Mouse (Mus musculus): ENCODE results near the gene Olfr1216. TPM values are rescaled to one million over a fixed set of nuclear protein-coding genes. Genes with fewer than 3 reads are reported as not detected.

The Olfr1216 gene
- not detected in 2 replicates for polyA plus RNA-seq (2012; rRNA removed)

GRCm38 (mm10) chr2:89018240-89018639, at the start of gene Olfr1216:
TSS of gene Olfr1216 (minus strand) at chr2:89018340.

GRCm38 (mm10) chr2:89061087-89061486, 42.9 kb upstream of the Olfr1216 start, which contains the start of gene Olfr1218:
TSS of gene Olfr1218 (minus strand) at chr2:89061187.

GRCm38 (mm10) chr2:89031965-89032364, 13.8 kb upstream of the Olfr1216 start, which contains the start of gene Olfr1217:
TSS of gene Olfr1217 (minus strand) at chr2:89032065.

GRCm38 (mm10) chr2:89006873-89007272, 11.3 kb downstream of the Olfr1216 start, which contains the start of gene Olfr1215:
TSS of gene Olfr1215 (minus strand) at chr2:89006973.

GRCm38 (mm10) chr2:88992553-88992952, 25.6 kb downstream of the Olfr1216 start, which contains the start of gene Olfr1214:
TSS of gene Olfr1214 (minus strand) at chr2:88992653.

GRCm38 (mm10) chr2:88980181-88980580, 38.0 kb downstream of the Olfr1216 start, which contains the start of gene Gm13762:
TSS of gene Gm13762 (minus strand) at chr2:88980281.

Other genes with a start within 250 kb of the Olfr1216 start
- not detected in 2 replicates for gene Olfr1200, start 247.9 kb downstream of the Olfr1216 start, polyA plus RNA-seq (2012; rRNA removed)
- not detected in 2 replicates for gene Olfr1201, start 225.3 kb downstream of the Olfr1216 start, polyA plus RNA-seq (2012; rRNA removed)
- not detected in 2 replicates for gene Olfr1202, start 203.8 kb downstream of the Olfr1216 start, polyA plus RNA-seq (2012; rRNA removed)
- not detected in 2 replicates for gene Olfr1205, start 188.6 kb downstream of the Olfr1216 start, polyA plus RNA-seq (2012; rRNA removed)
- not detected in 2 replicates for gene Olfr1204, start 169.0 kb downstream of the Olfr1216 start, polyA plus RNA-seq (2012; rRNA removed)
- not detected in 2 replicates for gene Olfr1206, start 155.1 kb downstream of the Olfr1216 start, polyA plus RNA-seq (2012; rRNA removed)
- gene Olfr1208, start 116.0 kb downstream of the Olfr1216 start, polyA plus RNA-seq (2012; rRNA removed) = not detected in 2 replicates
- gene Olfr1209, start 103.2 kb downstream of the Olfr1216 start, polyA plus RNA-seq (2012; rRNA removed) = not detected in 2 replicates
- gene Olfr1211, start 80.2 kb downstream of the Olfr1216 start, polyA plus RNA-seq (2012; rRNA removed) = not detected in 2 replicates
- not detected in 2 replicates for gene Olfr1212, start 64.4 kb downstream of the Olfr1216 start, polyA plus RNA-seq (2012; rRNA removed)
- gene Gm13762, start 38.1 kb downstream of the Olfr1216 start, polyA plus RNA-seq (2012; rRNA removed) = not detected in 2 replicates
- not detected in 2 replicates for gene Olfr1214, start 25.7 kb downstream of the Olfr1216 start, polyA plus RNA-seq (2012; rRNA removed)
- gene Olfr1215, start 11.4 kb downstream of the Olfr1216 start, polyA plus RNA-seq (2012; rRNA removed) = not detected in 2 replicates
- not detected in 2 replicates for gene Olfr1217, start 13.7 kb upstream of the Olfr1216 start, polyA plus RNA-seq (2012; rRNA removed)
- not detected in 2 replicates for gene Olfr1218, start 42.8 kb upstream of the Olfr1216 start, polyA plus RNA-seq (2012; rRNA removed)
- not detected in 2 replicates for gene Olfr1219, start 65.2 kb upstream of the Olfr1216 start, polyA plus RNA-seq (2012; rRNA removed)
- gene Olfr1220, start 88.5 kb upstream of the Olfr1216 start, polyA plus RNA-seq (2012; rRNA removed) = not detected in 2 replicates
- not detected in 2 replicates for gene Olfr1221, start 98.9 kb upstream of the Olfr1216 start, polyA plus RNA-seq (2012; rRNA removed)
- gene Olfr1222, start 114.7 kb upstream of the Olfr1216 start, polyA plus RNA-seq (2012; rRNA removed) = not detected in 2 replicates
- not detected in 2 replicates for gene Olfr1223, start 133.2 kb upstream of the Olfr1216 start, polyA plus RNA-seq (2012; rRNA removed)
- gene Olfr1224-ps1, start 145.8 kb upstream of the Olfr1216 start, polyA plus RNA-seq (2012; rRNA removed) = not detected in 2 replicates
- gene Olfr1225, start 156.3 kb upstream of the Olfr1216 start, polyA plus RNA-seq (2012; rRNA removed) = not detected in 2 replicates
- gene Olfr1226, start 181.7 kb upstream of the Olfr1216 start, polyA plus RNA-seq (2012; rRNA removed) = not detected in 2 replicates
- gene Olfr1228, start 235.7 kb upstream of the Olfr1216 start, polyA plus RNA-seq (2012; rRNA removed) = not detected in 2 replicates

All from liver, embryonic 14 days (tissue).